In genomic region chr11:34236091-34236759, GRCm38 (mm10) we compare ENCODE assay signal across 10 mouse cellular contexts. TPM values are rescaled to one million over a fixed set of nuclear protein-coding genes. Genes with fewer than 3 reads are reported as not detected.
DNase-seq lines count a peak whose midpoint lies in the region; ATAC-seq lines count a peak whose summit lies in the region.
"Had no signal": no experiment of that assay in that cellular context is flagged by ENCODE, and none has a peak within 500 bp of the region (broad histone marks: within the 10 kb centered on the region; RNA-seq: fewer than 3 reads in every experiment).

No protein-coding gene starts in this region.

- H3K9ac ChIP-seq in embryonic facial prominence, embryonic 14.5 days (ENCODE audit: low read depth, low read length), result no peak overlapping the region
- H3K9ac ChIP-seq in limb, embryonic 11.5 days (ENCODE audit: low read length), result no peak overlapping the region
- H3K9ac ChIP-seq in heart, embryonic 12.5 days, result no peak overlapping the region
- H3K9ac ChIP-seq: heart, embryonic 13.5 days had no signal

- no peaks in the 10 kb centered on the region for H3K27me3 ChIP-seq in embryonic facial prominence, embryonic 14.5 days (replicated peaks; ENCODE audit: control insufficient read depth, insufficient read depth, low read length)
- H3K27me3 ChIP-seq in limb, embryonic 11.5 days (ENCODE audit: control insufficient read depth, insufficient read depth, low read length), result no peaks in the 10 kb centered on the region
- 0 out of 2 replicates have a peak, but pooled peaks cover 4% of the 10 kb centered on the region for H3K27me3 ChIP-seq in heart, embryonic 12.5 days (replicated peaks)
- H3K27me3 ChIP-seq: heart, embryonic 13.5 days had no signal

- 52% methylated on average over 5 of the region's 5 CpGs for WGBS in embryonic facial prominence, embryonic 14.5 days
- WGBS in limb, embryonic 11.5 days, result 61% methylated on average over 5 of the region's 5 CpGs
- 42% methylated on average over 5 of the region's 5 CpGs for WGBS in heart, embryonic 12.5 days

- H3K36me3 ChIP-seq in embryonic facial prominence, embryonic 14.5 days (ENCODE audit: control insufficient read depth, insufficient read depth, low read length), result no peaks in the 10 kb centered on the region
- H3K36me3 ChIP-seq in limb, embryonic 11.5 days (ENCODE audit: control insufficient read depth, insufficient read depth, low read length), result no peaks in the 10 kb centered on the region
- H3K36me3 ChIP-seq in heart, embryonic 12.5 days, result no peaks in the 10 kb centered on the region
- H3K36me3 ChIP-seq: heart, embryonic 13.5 days had no signal

- H3K4me3 ChIP-seq in embryonic facial prominence, embryonic 14.5 days (ENCODE audit: low read depth, low read length), result no peak overlapping the region
- no peak overlapping the region for H3K4me3 ChIP-seq in limb, embryonic 11.5 days (ENCODE audit: low read depth, low read length)
- H3K4me3 ChIP-seq in heart, embryonic 12.5 days, result no peak overlapping the region
- H3K4me3 ChIP-seq: heart, embryonic 13.5 days had no signal

- peak; percentile 71 for ATAC-seq in frontal cortex, adult (ENCODE audit: low TSS enrichment)
- ATAC-seq in embryonic facial prominence, embryonic 14.5 days (ENCODE audit: low read depth), result no peak
- no peak for ATAC-seq in limb, embryonic 11.5 days (ENCODE audit: insufficient number of reproducible peaks, low FRiP score, low TSS enrichment, low read depth)
- ATAC-seq in heart, embryonic 12.5 days (ENCODE audit: insufficient number of reproducible peaks, low FRiP score), result no peak

- DNase-seq in frontal cortex, postnatal 14 days (ENCODE audit: low spot score in 2 of 2), result no peak
- DNase-seq in urinary bladder, postnatal 14 days (ENCODE audit: low spot score), result peak; percentile 13
- DNase-seq in urinary bladder, postnatal 36 days (ENCODE audit: low spot score in 2 of 2), result no peak
- DNase-seq in embryonic facial prominence, embryonic 14.5 days (ENCODE audit: low spot score), result peak; percentile 20
- DNase-seq in limb, embryonic 11.5 days (ENCODE audit: low spot score), result peak; percentile 68
- DNase-seq in retina, postnatal 1 day, result peak; percentile 46

- no peaks in the 10 kb centered on the region for H3K4me1 ChIP-seq in embryonic facial prominence, embryonic 14.5 days (ENCODE audit: control insufficient read depth, insufficient read depth, low read length)
- H3K4me1 ChIP-seq in limb, embryonic 11.5 days (ENCODE audit: control insufficient read depth, insufficient read depth, low read length), result no peaks in the 10 kb centered on the region
- H3K4me1 ChIP-seq in heart, embryonic 12.5 days (replicated peaks), result no peaks in the 10 kb centered on the region
- H3K4me1 ChIP-seq: heart, embryonic 13.5 days had no signal

- H3K27ac ChIP-seq in embryonic facial prominence, embryonic 14.5 days (replicated peaks; ENCODE audit: low read depth, low read length), result no peak overlapping the region
- H3K27ac ChIP-seq in limb, embryonic 11.5 days (replicated peaks; ENCODE audit: low read depth, low read length), result no peak overlapping the region
- H3K27ac ChIP-seq in heart, embryonic 12.5 days (ENCODE audit: poor library complexity, severe bottlenecking), result no peak overlapping the region
- H3K27ac ChIP-seq: heart, embryonic 13.5 days had no signal

- H3K9me3 ChIP-seq in embryonic facial prominence, embryonic 14.5 days (ENCODE audit: control insufficient read depth, low read length), result peaks cover 5% of the 10 kb centered on the region; the same call in 1 of the 2 replicates
- H3K9me3 ChIP-seq in limb, embryonic 11.5 days (ENCODE audit: control insufficient read depth, low read length), result no peaks in the 10 kb centered on the region; the same call in 1 of the 2 replicates
- no peaks in the 10 kb centered on the region for H3K9me3 ChIP-seq in heart, embryonic 12.5 days (replicated peaks)
- H3K9me3 ChIP-seq: heart, embryonic 13.5 days had no signal

- no peak overlapping the region for H3K4me2 ChIP-seq in embryonic facial prominence, embryonic 14.5 days (ENCODE audit: low read depth, low read length)
- H3K4me2 ChIP-seq in limb, embryonic 11.5 days (ENCODE audit: low read depth, severe bottlenecking), result no peak overlapping the region
- no peak overlapping the region for H3K4me2 ChIP-seq in heart, embryonic 12.5 days
- H3K4me2 ChIP-seq: heart, embryonic 13.5 days had no signal

RNA-seq across cellular contexts. Expression of gene Foxi1, which starts 28.3 kb away (rescaled TPM):
- polyA plus RNA-seq in embryonic facial prominence, embryonic 14.5 days (2014; fragmentation: Nextera tagmentation; extraction: Ambion mirVana), result 0.45 and 0.99 TPM in 2 replicates
- not detected in 2 replicates for polyA plus RNA-seq in limb, embryonic 11.5 days (2014; fragmentation: Nextera tagmentation; extraction: Ambion mirVana)
- polyA plus RNA-seq in heart, embryonic 12.5 days (2016; fragmentation: Nextera tagmentation; extraction: Ambion mirVana), result not detected in 2 replicates
- polyA plus RNA-seq: heart, embryonic 13.5 days; lung, embryonic 16.5 days had no signal

Comparison
In these comparisons a context has a peak if more than half of its experiments do, and no peak if none do; other contexts are left out.
1. DNase-seq: peak in urinary bladder, postnatal 14 days (single experiment), embryonic facial prominence, embryonic 14.5 days (single experiment), limb, embryonic 11.5 days (single experiment) and retina, postnatal 1 day (single experiment); none in frontal cortex, postnatal 14 days (0 of 2) and urinary bladder, postnatal 36 days (0 of 2).